Mouse (Mus musculus) bone marrow, adult 2 months (tissue): Measurements from ENCODE around the gene Gtf2i. TPM values are rescaled to one million over a fixed set of nuclear protein-coding genes. Genes with fewer than 3 reads are reported as not detected.

Experiments used
- H3K27ac ChIP-seq: fragments of 200-500 bp; 2 replicates; pipeline ENCODE4 v1.5.1; 2012; ENCODE audit warnings: low read depth, mild to moderate bottlenecking, control low read depth, inconsistent platforms, low read length; ENCODE audit not compliant: control insufficient read depth, poor library complexity, insufficient read depth
- H3K4me1 ChIP-seq: fragments of 200-500 bp; 2 replicates; pipeline ENCODE4 v1.6.1; 2011; ENCODE audit warnings: low read length; ENCODE audit not compliant: control insufficient read depth, insufficient read depth
- H3K4me3 ChIP-seq: fragments of 200-500 bp; replicated peaks from 2 replicates; pipeline ENCODE3; 2011; ENCODE audit warnings: mild to moderate bottlenecking, low read depth, low read length, control low read depth; ENCODE audit not compliant: control insufficient read depth
- CTCF ChIP-seq: fragments of 200-500 bp; IDR thresholded peaks from 2 replicates; pipeline ENCODE4 v1.5.1; 2011; ENCODE audit warnings: low read length, control low read depth; ENCODE audit not compliant: control insufficient read depth, insufficient read depth
- POLR2A ChIP-seq: fragments of 200-500 bp; IDR thresholded peaks from 2 replicates; pipeline ENCODE4 v1.6.1; 2011; ENCODE audit warnings: low read depth, mild to moderate bottlenecking, control low read depth, low read length, borderline replicate concordance; ENCODE audit not compliant: control insufficient read depth
- WGBS: fragments of 180-500 bp; shearing (Covaris S2); methylation state at CpG from one replicate; pipeline ENCODE4 v1.1.7; 2018; 5-methylcytosine and 5-hydroxymethylcytosine counted together
- polyA plus RNA-seq: library from polyadenylated mRNA; stranded (reverse); fragments of >200 nt; gene quantifications from 2 replicates; pipeline ENCODE4 v1.2.4, GENCODE M21; 2011; ENCODE audit warnings: low replicate concordance; ENCODE audit not compliant: missing spikeins, insufficient read depth, insufficient read length

Gene Gtf2i
- polyA plus RNA-seq, 1 experiment, result 41.4 TPM

GRCm38 (mm10) chr5:134229391-134229790 is 85.2 kb downstream of the Gtf2i start, which contains the start of gene Ncf1:
Gene Ncf1 (minus strand): TSS chr5:134229625.
- H3K27ac ChIP-seq, result peak within 1 kb of the TSS; percentile 96
- WGBS, result 7% methylated on average over 7 of the region's 7 CpGs
- peak within 1 kb of the TSS; percentile 93 for H3K4me3 ChIP-seq
- H3K4me1 ChIP-seq, result peaks cover 4% of the 10 kb centered on the region
- no peak; the same call in 1 of the 2 replicates for TF ChIP-seq CTCF
- peak; percentile 81 for TF ChIP-seq POLR2A

- no peak for TF ChIP-seq CTCF
- Histone ChIP-seq H3K4me1 (peaks cover 5% of the 10 kb centered on the region), H3K27ac (peak overlapping the region; percentile 67), H3K4me3 (peak overlapping the region; percentile 78)
- WGBS, result 19% methylated on average over 6 of the region's 6 CpGs
These were observed 86.3 kb downstream of the Gtf2i start for GRCm38 (mm10) chr5:134228249-134228638.

DNA sequence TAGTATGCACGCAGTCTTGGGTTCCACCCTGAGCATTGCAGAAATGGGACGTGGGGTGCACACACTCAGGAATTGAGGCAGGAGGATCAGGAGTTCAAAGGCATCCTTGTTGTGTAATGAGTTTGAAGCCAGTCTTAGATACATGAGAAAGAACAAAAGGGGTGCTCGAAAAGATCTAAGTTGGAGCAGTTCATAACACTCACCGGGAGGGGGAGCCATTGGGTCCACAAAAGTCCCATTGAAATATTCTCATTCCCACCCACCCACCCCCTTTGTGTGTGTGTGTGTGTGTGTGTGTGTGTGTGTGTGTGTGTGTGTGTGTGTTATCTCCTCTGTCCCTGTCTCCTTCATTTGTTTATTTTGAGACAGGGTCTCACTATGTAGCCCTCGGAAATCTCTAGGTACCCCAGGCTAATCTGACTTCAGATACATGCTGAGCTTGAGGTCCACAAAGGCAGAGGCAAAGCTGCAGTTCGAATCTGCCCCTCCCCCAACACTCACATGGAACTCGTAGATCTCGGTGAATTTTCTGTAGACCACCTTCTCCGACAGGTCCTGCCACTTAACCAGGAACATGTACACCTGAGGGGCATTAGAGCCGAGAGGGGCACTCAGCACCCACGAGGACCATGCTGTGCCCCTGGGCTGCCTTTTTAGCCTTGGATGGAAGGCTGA is 86.8 kb downstream of the Gtf2i start:
- WGBS, result 15% methylated on average over 11 of the region's 11 CpGs
- Histone ChIP-seq H3K4me3 (peak overlapping the region; percentile 78), H3K4me1 (peaks cover 6% of the 10 kb centered on the region)

DNA sequence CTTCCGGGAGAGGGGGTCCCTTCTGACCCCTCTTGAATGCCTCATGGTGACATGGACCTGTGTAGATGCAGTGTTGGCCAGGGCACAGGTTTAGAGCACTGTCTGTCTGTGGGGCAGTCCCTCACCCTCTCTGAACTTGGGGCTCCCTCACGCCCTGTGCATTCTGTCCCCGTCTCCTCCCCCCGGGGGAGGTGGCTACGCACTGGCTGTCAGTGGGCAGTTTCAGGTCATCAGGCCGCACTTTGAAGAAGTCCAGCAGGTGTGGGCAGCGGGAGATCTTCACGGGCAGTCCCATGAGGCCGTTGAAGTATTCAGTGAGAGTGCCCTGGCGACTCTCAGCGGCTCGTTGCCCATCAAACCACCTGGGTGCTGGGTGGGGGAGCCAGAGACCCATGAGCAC is 87.6 kb downstream of the Gtf2i start:
- Histone ChIP-seq H3K4me1 (peaks cover 6% of the 10 kb centered on the region), H3K27ac (peak overlapping the region; percentile 42), H3K4me3 (peak overlapping the region; percentile 62)
- TF ChIP-seq POLR2A (no peak), CTCF (no peak)
- 62% methylated on average over 12 of the region's 12 CpGs for WGBS

More for the DNA sequence above, 86.8 kb downstream of the Gtf2i start:
- peak overlapping the region; percentile 67 for H3K27ac ChIP-seq
- no peak for TF ChIP-seq POLR2A
- no peak for TF ChIP-seq CTCF

DNA sequence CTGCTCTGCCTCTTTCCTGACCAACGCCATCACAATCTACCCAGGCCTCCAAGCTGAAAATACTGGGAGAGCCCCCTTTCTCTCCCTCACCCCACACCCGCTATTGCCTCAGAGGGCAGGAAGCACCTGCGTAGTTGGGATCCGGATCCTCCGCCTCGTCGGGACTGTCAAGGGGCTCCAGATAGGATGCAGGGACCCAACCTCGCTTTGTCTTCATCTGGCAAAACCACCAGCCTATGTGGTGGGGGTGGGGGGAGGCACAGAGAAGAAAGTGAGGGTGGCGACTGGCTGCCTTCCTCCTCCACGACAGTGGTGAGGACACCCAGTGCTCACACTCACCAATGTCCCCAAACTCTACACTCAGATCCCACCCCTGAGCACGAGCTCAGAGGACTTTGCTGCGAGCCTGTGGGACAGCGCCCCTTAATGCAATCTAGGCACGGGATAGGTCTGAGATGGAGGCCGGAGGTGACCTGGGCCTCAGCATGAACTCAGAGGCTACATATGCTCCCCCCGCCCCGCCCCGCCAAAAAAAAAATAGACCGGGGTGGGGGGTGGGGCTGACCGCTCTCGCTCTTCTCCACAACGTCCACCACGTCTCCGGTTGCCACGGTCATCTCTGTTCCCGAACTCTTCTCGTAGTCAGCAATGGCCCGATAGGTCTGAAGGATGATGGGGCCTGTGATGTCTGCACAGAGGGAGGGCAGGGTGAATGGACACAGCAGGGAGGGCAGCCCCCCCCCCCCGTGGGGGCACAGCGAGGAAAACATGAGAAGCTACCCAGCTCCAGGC is 89.3 kb downstream of the Gtf2i start:
- Histone ChIP-seq H3K4me1 (peaks cover 4% of the 10 kb centered on the region), H3K4me3 (peak overlapping the region; percentile 56), H3K27ac (peak overlapping the region; percentile 36)
- WGBS, result 33% methylated on average over 30 of the region's 30 CpGs
- TF ChIP-seq CTCF (no peak), POLR2A (no peak)

DNA sequence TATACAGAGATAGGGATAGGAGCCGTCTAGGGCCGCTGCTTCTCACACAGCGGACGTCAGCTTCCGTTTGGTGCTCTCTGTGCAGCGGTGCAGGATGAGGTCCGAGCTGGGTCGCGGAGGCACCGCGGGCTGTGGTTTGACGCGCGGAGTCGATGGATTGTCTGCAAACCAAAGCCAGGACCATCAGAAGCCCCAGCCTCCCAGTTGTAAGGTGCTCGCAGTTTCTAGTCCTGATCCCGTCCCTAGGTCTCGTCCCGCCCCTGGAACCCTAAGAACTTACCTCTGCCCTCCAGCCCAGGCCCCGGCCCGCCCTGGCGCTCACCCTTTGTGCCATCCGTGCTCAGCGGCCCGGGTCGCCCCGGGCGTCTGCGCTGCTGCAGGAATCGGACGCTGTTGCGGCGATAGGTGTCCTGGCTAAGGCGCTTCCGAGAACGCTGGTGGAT is 92.8 kb downstream of the Gtf2i start:
- TF ChIP-seq CTCF (no peak), POLR2A (no peak)
- Histone ChIP-seq H3K4me3 (no peak overlapping the region), H3K27ac (peak overlapping the region; percentile 34), H3K4me1 (peaks cover 4% of the 10 kb centered on the region)
- WGBS, result 34% methylated on average over 36 of the region's 36 CpGs

GRCm38 (mm10) chr5:134221278-134221677 is 93.3 kb downstream of the Gtf2i start:
- 43% methylated on average over 4 of the region's 4 CpGs for WGBS

DNA sequence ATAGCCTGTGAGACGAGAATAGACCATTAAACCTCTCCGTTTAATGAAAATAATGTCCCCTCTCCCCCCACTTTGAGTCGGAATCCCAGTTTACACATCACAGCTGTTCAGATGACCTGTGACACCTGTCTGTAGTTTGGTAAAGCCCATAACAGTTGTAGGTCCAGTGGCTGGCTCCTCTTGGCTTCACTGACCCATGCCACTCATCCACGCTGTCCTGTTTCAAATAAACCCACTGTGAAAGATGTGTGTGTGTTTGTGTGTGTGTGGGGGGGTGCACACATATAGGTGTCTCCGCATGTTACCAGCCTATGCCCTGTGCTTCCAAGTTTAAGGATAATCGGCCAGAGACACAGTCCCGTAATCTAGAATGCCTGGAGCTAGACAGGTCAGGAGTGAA is 96.7 kb downstream of the Gtf2i start:
- 91% methylated on average over 7 of the region's 7 CpGs for WGBS
- H3K27ac ChIP-seq, result peak overlapping the region; percentile 19; the same call in 1 of the 2 replicates
- peaks cover 6% of the 10 kb centered on the region for H3K4me1 ChIP-seq

More at GRCm38 (mm10) chr5:134221278-134221677, 93.3 kb downstream of the Gtf2i start:
- peaks cover 4% of the 10 kb centered on the region for H3K4me1 ChIP-seq
- peak overlapping the region; percentile 34; the same call in 1 of the 2 replicates for H3K27ac ChIP-seq
- no peak overlapping the region for H3K4me3 ChIP-seq
- TF ChIP-seq CTCF, result no peak
- TF ChIP-seq POLR2A, result no peak

More for the DNA sequence above, 96.7 kb downstream of the Gtf2i start:
- TF ChIP-seq POLR2A (no peak), CTCF (no peak)
- H3K4me3 ChIP-seq, result no peak overlapping the region
